In genomic region chr7:25004806-25005205, GRCm38 (mm10) we compare ENCODE assay signal across 10 mouse cellular contexts. TPM values are rescaled to one million over a fixed set of nuclear protein-coding genes. Genes with fewer than 3 reads are reported as not detected.
DNase-seq lines count a peak whose midpoint lies in the region; ATAC-seq lines count a peak whose summit lies in the region.
"Had no signal": no experiment of that assay in that cellular context is flagged by ENCODE, and none has a peak within 500 bp of the region (broad histone marks: within the 10 kb centered on the region; RNA-seq: fewer than 3 reads in every experiment).

No protein-coding gene starts in this region.

- no peak for DNase-seq in heart, postnatal 25 days (ENCODE audit: low spot score)
- peak; percentile 78 for DNase-seq in brain, adult 2 months (ENCODE audit: low read depth, low spot score)
- DNase-seq in midbrain, embryonic 10.5 days (ENCODE audit: low spot score), result no peak
- no peak for DNase-seq in urinary bladder, postnatal 25 days (ENCODE audit: low spot score)
- no peak for DNase-seq in ovary, postnatal 36 days (ENCODE audit: low spot score)
- DNase-seq: kidney, adult 18-20 months had no signal

- peak overlapping the region; percentile 62 for H3K4me2 ChIP-seq in heart, embryonic 14.5 days (ENCODE audit: low read length)
- peak overlapping the region; percentile 91 for H3K4me2 ChIP-seq in forebrain, embryonic 13.5 days
- H3K4me2 ChIP-seq in kidney, embryonic 14.5 days (replicated peaks; ENCODE audit: low read depth, low read length), result no peak overlapping the region

- peaks cover 67% of the 10 kb centered on the region for H3K27me3 ChIP-seq in heart, embryonic 14.5 days (ENCODE audit: control insufficient read depth, insufficient read depth, low read length)
- H3K27me3 ChIP-seq in forebrain, embryonic 13.5 days, result peaks cover 33% of the 10 kb centered on the region
- H3K27me3 ChIP-seq in midbrain, embryonic 10.5 days (ENCODE audit: low read depth, poor library complexity, severe bottlenecking), result peaks cover 72% of the 10 kb centered on the region
- H3K27me3 ChIP-seq in kidney, embryonic 14.5 days (ENCODE audit: control insufficient read depth, insufficient read depth, low read length), result peaks cover 53% of the 10 kb centered on the region

- no peak for ATAC-seq in heart, embryonic 14.5 days (ENCODE audit: insufficient number of reproducible peaks, insufficient read depth, low FRiP score, low read depth)
- no peak for ATAC-seq in forebrain, embryonic 13.5 days
- ATAC-seq in kidney, embryonic 14.5 days (ENCODE audit: low FRiP score, low TSS enrichment), result no peak

- H3K4me3 ChIP-seq in heart, embryonic 14.5 days (ENCODE audit: control insufficient read depth in 1 of 2, insufficient read depth in 1 of 2, low read depth in 1 of 2, low read length in 2 of 2), result no peak overlapping the region
- H3K4me3 ChIP-seq in forebrain, embryonic 13.5 days, result peak overlapping the region; percentile 73
- H3K4me3 ChIP-seq in midbrain, embryonic 10.5 days, result peak overlapping the region; percentile 62
- no peak overlapping the region for H3K4me3 ChIP-seq in kidney, embryonic 14.5 days (ENCODE audit: low read length)

- peaks cover 11 to 17% of the 10 kb centered on the region in 2 experiments; a peak in 3 of 4 replicates for H3K4me1 ChIP-seq in heart, embryonic 14.5 days (ENCODE audit: control insufficient read depth in 2 of 2, insufficient read depth in 2 of 2, low read length in 2 of 2)
- peaks cover 69% of the 10 kb centered on the region for H3K4me1 ChIP-seq in forebrain, embryonic 13.5 days
- H3K4me1 ChIP-seq in midbrain, embryonic 10.5 days, result peaks cover 67% of the 10 kb centered on the region
- H3K4me1 ChIP-seq in kidney, embryonic 14.5 days (ENCODE audit: control insufficient read depth, insufficient read depth, low read length), result no peaks in the 10 kb centered on the region

- H3K9ac ChIP-seq in heart, embryonic 14.5 days (ENCODE audit: low read length), result no peak overlapping the region
- peak overlapping the region; percentile 89 for H3K9ac ChIP-seq in forebrain, embryonic 13.5 days
- H3K9ac ChIP-seq in kidney, embryonic 14.5 days (ENCODE audit: low read depth, low read length), result no peak overlapping the region

- no peaks in the 10 kb centered on the region for H3K9me3 ChIP-seq in heart, embryonic 14.5 days (ENCODE audit: control insufficient read depth, low read length)
- H3K9me3 ChIP-seq in forebrain, embryonic 13.5 days (replicated peaks), result no peaks in the 10 kb centered on the region
- H3K9me3 ChIP-seq in midbrain, embryonic 10.5 days (replicated peaks), result no peaks in the 10 kb centered on the region
- no peaks in the 10 kb centered on the region for H3K9me3 ChIP-seq in kidney, embryonic 14.5 days (ENCODE audit: control insufficient read depth, low read length)
- H3K9me3 ChIP-seq: limb, embryonic 15.5 days had no signal

- intact Hi-C loops in heart, postnatal 25 days (cut with DNase I), result no loop called here

- 36% methylated on average over 6 of the region's 9 CpGs for WGBS in heart, embryonic 14.5 days
- WGBS in forebrain, embryonic 13.5 days, result 41% methylated on average over 7 of the region's 9 CpGs
- WGBS in midbrain, embryonic 10.5 days, result 52% methylated on average over 7 of the region's 9 CpGs
- WGBS in kidney, embryonic 14.5 days, result 33% methylated on average over 9 of the region's 9 CpGs

- H3K36me3 ChIP-seq in heart, embryonic 14.5 days (ENCODE audit: control insufficient read depth, insufficient read depth, low read length), result no peaks in the 10 kb centered on the region
- peaks cover 13% of the 10 kb centered on the region for H3K36me3 ChIP-seq in forebrain, embryonic 13.5 days (ENCODE audit: poor library complexity, severe bottlenecking)
- H3K36me3 ChIP-seq in midbrain, embryonic 10.5 days, result peaks cover 5% of the 10 kb centered on the region; the same call in 1 of the 2 replicates
- H3K36me3 ChIP-seq in kidney, embryonic 14.5 days (ENCODE audit: control insufficient read depth, insufficient read depth, low read length), result no peaks in the 10 kb centered on the region
- H3K36me3 ChIP-seq: limb, embryonic 15.5 days had no signal

- H3K27ac ChIP-seq in heart, embryonic 14.5 days (replicated peaks in 1 of 2; ENCODE audit: control insufficient read depth in 1 of 2, insufficient read depth in 1 of 2, low read depth in 2 of 2, low read length in 2 of 2), result no peak overlapping the region
- peak overlapping the region; percentile 95 for H3K27ac ChIP-seq in forebrain, embryonic 13.5 days
- 0 out of 2 replicates have a peak overlapping the region, but pooled peaks have one; percentile 61 for H3K27ac ChIP-seq in midbrain, embryonic 10.5 days (replicated peaks)
- no peak overlapping the region for H3K27ac ChIP-seq in kidney, embryonic 14.5 days (ENCODE audit: low read depth, low read length)
- H3K27ac ChIP-seq: limb, embryonic 15.5 days had no signal

RNA-seq across cellular contexts. Expression of gene Atp1a3, which starts 1.0 kb away (rescaled TPM):
- polyA plus RNA-seq in heart, embryonic 14.5 days (2014; fragmentation: Nextera tagmentation; extraction: Ambion mirVana), result 0.67 and 0.76 TPM in 2 replicates
- under 1 TPM; 0.47 to 0.67 TPM for total RNA-seq in heart, postnatal 25 days (2021)
- polyA plus RNA-seq in forebrain, embryonic 13.5 days (2015; fragmentation: Nextera tagmentation; extraction: Ambion mirVana), result 95.0 and 107 TPM in 2 replicates
- 11.1 and 27.0 TPM in 2 replicates for polyA plus RNA-seq in midbrain, embryonic 10.5 days (2016; fragmentation: Nextera tagmentation; extraction: Ambion mirVana)
- 0.27 and 0.68 TPM in 2 replicates for polyA plus RNA-seq in kidney, embryonic 14.5 days (2014; fragmentation: Nextera tagmentation; extraction: Ambion mirVana)

RNA-seq across cellular contexts. Expression of gene Rabac1, which starts 32.3 kb away (rescaled TPM):
- polyA plus RNA-seq in heart, embryonic 14.5 days (2014; fragmentation: Nextera tagmentation; extraction: Ambion mirVana), result 254 and 263 TPM in 2 replicates
- 100 to 1,000 TPM; 285 to 315 TPM for total RNA-seq in heart, postnatal 25 days (2021)
- 128 and 138 TPM in 2 replicates for polyA plus RNA-seq in forebrain, embryonic 13.5 days (2015; fragmentation: Nextera tagmentation; extraction: Ambion mirVana)
- 89.0 and 109 TPM in 2 replicates for polyA plus RNA-seq in midbrain, embryonic 10.5 days (2016; fragmentation: Nextera tagmentation; extraction: Ambion mirVana)
- polyA plus RNA-seq in kidney, embryonic 14.5 days (2014; fragmentation: Nextera tagmentation; extraction: Ambion mirVana), result 129 and 144 TPM in 2 replicates

Comparison
In these comparisons a context has a peak if more than half of its experiments do, and no peak if none do; other contexts are left out.
1. H3K27ac ChIP-seq: peak in forebrain, embryonic 13.5 days (single experiment) and midbrain, embryonic 10.5 days (single experiment); none in heart, embryonic 14.5 days (0 of 2) and kidney, embryonic 14.5 days (single experiment).
2. H3K4me3 ChIP-seq: peak in forebrain, embryonic 13.5 days (single experiment) and midbrain, embryonic 10.5 days (single experiment); none in heart, embryonic 14.5 days (0 of 2) and kidney, embryonic 14.5 days (single experiment).